Comparison of ENCODE assay signal across 9 mouse cellular contexts in genomic region chr9:106099379-106100021, GRCm38 (mm10). TPM values are rescaled to one million over a fixed set of nuclear protein-coding genes. Genes with fewer than 3 reads are reported as not detected.
A peak's percentile ranks its signal among the peaks of the same experiment; 100 is the strongest.
DNase-seq lines count a peak whose midpoint lies in the region; ATAC-seq and TF ChIP-seq lines count a peak whose summit lies in the region.
"Had no signal": no experiment of that assay in that cellular context is flagged by ENCODE, and none has a peak within 500 bp of the region (broad histone marks: within the 10 kb centered on the region; RNA-seq: fewer than 3 reads in every experiment).

No protein-coding gene starts in this region.

- no peak overlapping the region for H3K27ac ChIP-seq in kidney, postnatal 0 days
- no peak overlapping the region for H3K27ac ChIP-seq in forebrain, embryonic 12.5 days
- H3K27ac ChIP-seq in midbrain, embryonic 12.5 days (replicated peaks) = no peak overlapping the region
- H3K27ac ChIP-seq: limb, embryonic 15.5 days had no signal

- no peaks in the 10 kb centered on the region for H3K27me3 ChIP-seq in kidney, postnatal 0 days (ENCODE audit: insufficient read depth, low read length)
- no peaks in the 10 kb centered on the region for H3K27me3 ChIP-seq in forebrain, embryonic 12.5 days
- H3K27me3 ChIP-seq in midbrain, embryonic 12.5 days = no peaks in the 10 kb centered on the region
- H3K27me3 ChIP-seq: limb, embryonic 15.5 days had no signal

- no peak for DNase-seq in kidney, postnatal 0 days (ENCODE audit: low spot score)
- DNase-seq in kidney, postnatal 25 days = no peak
- peak; percentile 53 for DNase-seq in brain, embryonic 14.5 days (ENCODE audit: low read depth)
- no peak for DNase-seq in adrenal gland, postnatal 10 days

- no peaks in the 10 kb centered on the region for H3K9me3 ChIP-seq in kidney, postnatal 0 days (replicated peaks; ENCODE audit: low read length)
- no peaks in the 10 kb centered on the region for H3K9me3 ChIP-seq in forebrain, embryonic 12.5 days
- H3K9me3 ChIP-seq in midbrain, embryonic 12.5 days = no peaks in the 10 kb centered on the region
- H3K9me3 ChIP-seq: limb, embryonic 15.5 days had no signal

- no peaks in the 10 kb centered on the region for H3K4me1 ChIP-seq in kidney, postnatal 0 days (replicated peaks; ENCODE audit: insufficient read depth, low read length)
- H3K4me1 ChIP-seq in forebrain, embryonic 12.5 days = 0 out of 2 replicates have a peak, but pooled peaks cover 3% of the 10 kb centered on the region
- no peaks in the 10 kb centered on the region for H3K4me1 ChIP-seq in midbrain, embryonic 12.5 days
- H3K4me1 ChIP-seq: limb, embryonic 15.5 days had no signal

- H3K9ac ChIP-seq in kidney, postnatal 0 days (ENCODE audit: low read depth, low read length) = no peak overlapping the region
- no peak overlapping the region for H3K9ac ChIP-seq in forebrain, embryonic 12.5 days
- no peak overlapping the region for H3K9ac ChIP-seq in midbrain, embryonic 12.5 days (replicated peaks)
- H3K9ac ChIP-seq: limb, embryonic 15.5 days had no signal

- WGBS in kidney, postnatal 0 days = 72% methylated on average over 22 of the region's 22 CpGs
- 75% methylated on average over 22 of the region's 22 CpGs for WGBS in forebrain, embryonic 12.5 days
- 80% methylated on average over 22 of the region's 22 CpGs for WGBS in midbrain, embryonic 12.5 days

- TF ChIP-seq POLR2A in brain, embryonic 14.5 days (IDR thresholded peaks at IDR 0.05; ENCODE audit: borderline replicate concordance, extremely low read depth, insufficient read depth, insufficient read length, poor library complexity, severe bottlenecking) = no peak

- H3K4me3 ChIP-seq in kidney, postnatal 0 days (replicated peaks; ENCODE audit: low read depth, low read length) = no peak overlapping the region
- H3K4me3 ChIP-seq in forebrain, embryonic 12.5 days (replicated peaks) = no peak overlapping the region
- 0 out of 2 replicates have a peak overlapping the region, but pooled peaks have one; percentile 12 for H3K4me3 ChIP-seq in midbrain, embryonic 12.5 days
- H3K4me3 ChIP-seq: limb, embryonic 15.5 days had no signal

- no peak for ATAC-seq in kidney, postnatal 0 days (replicated peaks; ENCODE audit: low FRiP score, low read depth)
- no peak; the same call in 1 of the 2 replicates for ATAC-seq in forebrain, embryonic 12.5 days (ENCODE audit: low FRiP score)
- ATAC-seq in midbrain, embryonic 12.5 days (ENCODE audit: low FRiP score, low read depth) = no peak
- ATAC-seq in monocyte, adult 5-6 weeks (replicated peaks; ENCODE audit: insufficient number of reproducible peaks, low FRiP score, low TSS enrichment, poor library complexity, severe bottlenecking) = no peak

- TF ChIP-seq CTCF in kidney, postnatal 0 days (IDR thresholded peaks at IDR 0.05; ENCODE audit: low read depth) = 0 out of 2 replicates have a peak, but pooled peaks have one; percentile 8
- TF ChIP-seq CTCF in brain, embryonic 14.5 days (IDR thresholded peaks at IDR 0.05; ENCODE audit: borderline replicate concordance, extremely low read depth, insufficient read depth, insufficient read length) = peak; percentile 18; the same call in 1 of the 2 replicates

- no peaks in the 10 kb centered on the region for H3K36me3 ChIP-seq in kidney, postnatal 0 days (ENCODE audit: insufficient read depth, low read length)
- no peaks in the 10 kb centered on the region for H3K36me3 ChIP-seq in forebrain, embryonic 12.5 days (replicated peaks)
- H3K36me3 ChIP-seq in midbrain, embryonic 12.5 days = no peaks in the 10 kb centered on the region
- H3K36me3 ChIP-seq: limb, embryonic 15.5 days had no signal

- 0 out of 2 replicates have a peak overlapping the region, but pooled peaks have one; percentile 13 for H3K4me2 ChIP-seq in kidney, postnatal 0 days (ENCODE audit: low read length)
- H3K4me2 ChIP-seq in forebrain, embryonic 12.5 days = peak overlapping the region; percentile 13
- H3K4me2 ChIP-seq in midbrain, embryonic 12.5 days (replicated peaks) = peak overlapping the region; percentile 28
- H3K4me2 ChIP-seq: limb, embryonic 15.5 days had no signal

RNA-seq across cellular contexts. Expression of gene Col6a4, which starts 2.9 kb away (rescaled TPM):
- 0.86 and 1.5 TPM in 2 replicates for polyA plus RNA-seq in kidney, postnatal 0 days (2015; fragmentation: Nextera tagmentation; extraction: Ambion mirVana)
- 2.1 TPM in 2 replicates for polyA plus RNA-seq in brain, embryonic 14.5 days (2012; rRNA removed)
- 0.27 and 0.70 TPM in 2 replicates for polyA plus RNA-seq in forebrain, embryonic 12.5 days (2016; fragmentation: Nextera tagmentation; extraction: Ambion mirVana)
- polyA plus RNA-seq in midbrain, embryonic 12.5 days (2016; fragmentation: Nextera tagmentation; extraction: Ambion mirVana) = 0.29 and 0.32 TPM in 2 replicates
- not detected in 3 replicates for total RNA-seq in monocyte, adult 5-6 weeks (2017)
- total RNA-seq in adrenal gland, postnatal 10 days (2021) = 1 to 10 TPM in 1 of 2 experiments, under 1 TPM in 1; 0.96 to 1.7 TPM
- total RNA-seq: hematopoietic stem cell, adult 5-6 weeks had no signal

RNA-seq across cellular contexts. Expression of gene Glyctk, which starts 58.4 kb away (rescaled TPM):
- 11.5 and 14.4 TPM in 2 replicates for polyA plus RNA-seq in kidney, postnatal 0 days (2015; fragmentation: Nextera tagmentation; extraction: Ambion mirVana)
- 1.3 and 1.6 TPM in 2 replicates for polyA plus RNA-seq in brain, embryonic 14.5 days (2012; rRNA removed)
- 9.1 and 10.2 TPM in 2 replicates for polyA plus RNA-seq in forebrain, embryonic 12.5 days (2016; fragmentation: Nextera tagmentation; extraction: Ambion mirVana)
- 10.8 and 11.0 TPM in 2 replicates for polyA plus RNA-seq in midbrain, embryonic 12.5 days (2016; fragmentation: Nextera tagmentation; extraction: Ambion mirVana)
- total RNA-seq in monocyte, adult 5-6 weeks (2017) = 0.29 to 3.0 TPM (median 0.97 TPM) in 3 replicates
- 10 to 100 TPM; 15.7 to 23.2 TPM for total RNA-seq in adrenal gland, postnatal 10 days (2021)
